ENCODE assay signal across 14 mouse cellular contexts in the genomic region with DNA sequence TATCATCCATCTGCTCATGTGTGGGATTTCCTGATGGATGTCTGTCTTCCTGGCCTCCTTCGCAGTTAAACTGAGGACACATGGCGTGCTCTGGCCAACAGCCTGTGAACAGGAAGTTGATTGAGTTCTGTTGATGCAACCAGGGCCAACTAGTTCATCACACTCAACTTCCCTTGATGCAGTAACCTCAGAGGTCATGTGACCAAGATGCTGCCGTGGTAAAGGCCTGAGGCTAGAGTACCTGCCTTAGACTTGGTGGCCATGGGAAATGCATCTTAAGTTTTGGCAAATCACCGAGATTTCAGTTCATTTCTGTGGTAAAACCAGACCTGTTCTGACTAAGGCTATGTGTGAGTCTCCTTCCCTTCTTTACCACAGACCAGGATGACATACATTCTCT. TPM values are rescaled to one million over a fixed set of nuclear protein-coding genes. Genes with fewer than 3 reads are reported as not detected.
DNase-seq lines count a peak whose midpoint lies in the region; ATAC-seq lines count a peak whose summit lies in the region.
"Had no signal": no experiment of that assay in that cellular context is flagged by ENCODE, and none has a peak within 500 bp of the region (broad histone marks: within the 10 kb centered on the region; RNA-seq: fewer than 3 reads in every experiment).

No protein-coding gene starts in this region.

- ATAC-seq in cerebellum, adult (ENCODE audit: insufficient number of reproducible peaks, low FRiP score, low TSS enrichment), result no peak
- ATAC-seq: intestine, embryonic 16.5 days had no signal

- peak; percentile 25 for DNase-seq in CD4-positive, CD25-positive, alpha-beta regulatory T cell, adult 2 months (ENCODE audit: low read depth, low spot score)
- DNase-seq in Muller cell, postnatal 12 days (ENCODE audit: inconsistent ontology term), result peak; percentile 65
- DNase-seq in lung, postnatal 25 days (ENCODE audit: low spot score), result peak; percentile 52
- peak; percentile 7 to 22 for DNase-seq in natural killer cell, adult 2 months (ENCODE audit: low spot score in 2 of 2)
- no peak for DNase-seq in testis, postnatal 10 days (ENCODE audit: low spot score)
- DNase-seq in left cerebral cortex, adult 8-10 months (ENCODE audit: low spot score in 2 of 2), result no peak
- DNase-seq: cerebellum, postnatal 10 days; gastrocnemius, postnatal 14 days; heart, postnatal 14 days; lung, embryonic 14.5 days had no signal

RNA-seq across cellular contexts. Expression of a gene that starts 6.1 kb away (rescaled TPM):
- total RNA-seq in left cerebral cortex, adult 8-10 months (2022), result 1 to 10 TPM in 2 of 4 experiments, under 1 TPM in 2; 0.70 to 1.0 (median 0.87) TPM
- total RNA-seq: gastrocnemius, postnatal 14 days; heart, adult 8-10 months had no signal

RNA-seq across cellular contexts. Expression of a gene that starts 18.8 kb away (rescaled TPM):
- total RNA-seq in left cerebral cortex, adult 8-10 months (2022), result under 1 TPM; 0.63 to 0.78 (median 0.76) TPM

RNA-seq across cellular contexts. Expression of a gene that starts 55.1 kb away (rescaled TPM):
- under 1 TPM; 0.36 to 0.81 (median 0.56) TPM for total RNA-seq in left cerebral cortex, adult 8-10 months (2022)
- total RNA-seq: gastrocnemius, postnatal 14 days; left cerebral cortex, postnatal 10 days had no signal

Comparison
In these comparisons a context has a peak if more than half of its experiments do, and no peak if none do; other contexts are left out.
1. DNase-seq: peak in CD4-positive, CD25-positive, alpha-beta regulatory T cell, adult 2 months (single experiment), Muller cell, postnatal 12 days (single experiment), lung, postnatal 25 days (single experiment) and natural killer cell, adult 2 months (2 of 2); none in testis, postnatal 10 days (single experiment) and left cerebral cortex, adult 8-10 months (0 of 2).